Mouse (Mus musculus) forebrain, embryonic 14.5 days (tissue): Measurements from ENCODE around the gene Vmn1r27. TPM values are rescaled to one million over a fixed set of nuclear protein-coding genes. Genes with fewer than 3 reads are reported as not detected.

Experiments used
- ATAC-seq: fragments of 200-750 bp; cut with Nextera tagmentation; 2 replicates; pipeline ENCODE4 v1.8.0; 2017; ENCODE audit warnings: mild to moderate bottlenecking, moderate library complexity
- DNase-seq: peaks from one replicate; pipeline ENCODE4 v3.0.0-alpha.2; 2015; ENCODE audit warnings: low spot score
- H3K27ac ChIP-seq: fragments of 300-500 bp; sonication (generic); 2 replicates; pipeline ENCODE4 v1.5.1; 2014; ENCODE audit warnings: low read depth, mild to moderate bottlenecking, control low read depth, low read length, moderate library complexity
- H3K27me3 ChIP-seq: fragments of 300-500 bp; sonication (generic); replicated peaks from 2 replicates; pipeline ENCODE4 v1.6.1; 2014; ENCODE audit warnings: low read length, control low read depth, mixed read lengths; ENCODE audit not compliant: control insufficient read depth, insufficient read depth
- H3K36me3 ChIP-seq: fragments of 300-500 bp; sonication (generic); 2 replicates; pipeline ENCODE4 v1.6.1; 2014; ENCODE audit warnings: low read length, control low read depth; ENCODE audit not compliant: control insufficient read depth, insufficient read depth
- H3K4me1 ChIP-seq: fragments of 300-500 bp; sonication (generic); 2 replicates; pipeline ENCODE4 v1.6.1; 2014; ENCODE audit warnings: antibody characterized with exemption, low read length, control low read depth; ENCODE audit not compliant: control insufficient read depth, insufficient read depth
- H3K4me2 ChIP-seq: fragments of 300-500 bp; sonication (generic); 2 replicates; pipeline ENCODE4 v1.6.1; 2014; ENCODE audit warnings: mild to moderate bottlenecking, control low read depth, low read length
- H3K4me3 ChIP-seq: fragments of 300-500 bp; sonication (generic); 2 replicates; pipeline ENCODE4 v1.5.1; 2014; ENCODE audit warnings: low read depth, low read length, control low read depth
- H3K9ac ChIP-seq: fragments of 300-500 bp; sonication (generic); 2 replicates; pipeline ENCODE4 v1.6.1; 2014; ENCODE audit warnings: mild to moderate bottlenecking, low read length, control low read depth, moderate library complexity
- H3K9me3 ChIP-seq: fragments of 300-500 bp; sonication (generic); replicated peaks from 2 replicates; pipeline ENCODE4 v1.6.1; 2016; ENCODE audit warnings: low read length, control low read depth, mixed read lengths; ENCODE audit not compliant: control insufficient read depth
- WGBS: fragments of 180-500 bp; shearing (Covaris S2); extraction: QIAGEN DNeasy Blood & Tissue Kit; methylation state at CpG from one replicate; pipeline ENCODE4 v1.1.7; 2014; 5-methylcytosine and 5-hydroxymethylcytosine counted together
- polyA plus RNA-seq: library from polyadenylated mRNA; unstranded; fragments of >200 nt; fragmentation: Nextera tagmentation; extraction: Ambion mirVana; gene quantifications from 2 replicates; pipeline ENCODE4 v1.2.1, GENCODE M21; 2014

Gene Vmn1r27
- polyA plus RNA-seq = not detected in 2 replicates

GRCm38 (mm10) chr6:58218721-58219120, at the start of gene Vmn1r27:
Gene Vmn1r27, minus strand, starts transcription at chr6:58218821.
- WGBS = 81% methylated on average over 2 of the region's 2 CpGs
- Histone ChIP-seq H3K27me3 (no peaks in the 10 kb centered on the region), H3K4me3 (no peak within 1 kb of the TSS), H3K36me3 (no peaks in the 10 kb centered on the region), H3K27ac (no peak within 1 kb of the TSS), H3K9me3 (no peaks in the 10 kb centered on the region), H3K4me2 (no peak within 1 kb of the TSS), H3K4me1 (no peaks in the 10 kb centered on the region), H3K9ac (no peak within 1 kb of the TSS)
- no peak for DNase-seq
- no peak for ATAC-seq

- no peaks in the 10 kb centered on the region for H3K27me3 ChIP-seq
- H3K4me3 ChIP-seq = no peak within 1 kb of the TSS
- 97% methylated on average over 1 of the region's 1 CpGs for WGBS
- no peak within 1 kb of the TSS for H3K9ac ChIP-seq
- no peaks in the 10 kb centered on the region for H3K36me3 ChIP-seq
- no peak within 1 kb of the TSS for H3K27ac ChIP-seq
- DNase-seq (no peak), ATAC-seq (no peak)
- no peaks in the 10 kb centered on the region for H3K9me3 ChIP-seq
- no peak within 1 kb of the TSS for H3K4me2 ChIP-seq
- no peaks in the 10 kb centered on the region for H3K4me1 ChIP-seq
These were observed 43.1 kb upstream of the Vmn1r27 start, which contains the start of gene Vmn1r28 for GRCm38 (mm10) chr6:58261737-58262136. Gene Vmn1r28, plus strand, starts transcription at chr6:58262037.

- Histone ChIP-seq H3K36me3 (no peaks in the 10 kb centered on the region), H3K4me3 (no peak overlapping the region), H3K9ac (no peak overlapping the region), H3K9me3 (no peaks in the 10 kb centered on the region), H3K27me3 (no peaks in the 10 kb centered on the region), H3K4me1 (no peaks in the 10 kb centered on the region), H3K4me2 (no peak overlapping the region), H3K27ac (no peak overlapping the region)
- WGBS = 79% methylated on average over 2 of the region's 2 CpGs
- no peak for DNase-seq
- no peak for ATAC-seq
These were observed 2.5 kb downstream of the Vmn1r27 start for GRCm38 (mm10) chr6:58216119-58216518.

Other genes with a start within 250 kb of the Vmn1r27 start
- gene Vmn1r25, start 238.0 kb downstream of the Vmn1r27 start, polyA plus RNA-seq = not detected in 2 replicates
- not detected in 2 replicates for gene Vmn1r26, start 203.7 kb downstream of the Vmn1r27 start, polyA plus RNA-seq
- gene Vmn1r28, start 43.2 kb upstream of the Vmn1r27 start, polyA plus RNA-seq = not detected in 2 replicates
- gene Vmn1r29, start 82.7 kb upstream of the Vmn1r27 start, polyA plus RNA-seq = not detected in 2 replicates
- gene Vmn1r30, start 224.6 kb upstream of the Vmn1r27 start, polyA plus RNA-seq = not detected in 2 replicates